Mouse (Mus musculus) cortical plate, adult 2 months (tissue): Measurements from ENCODE around the gene Asic2.

Experiments used
- CTCF ChIP-seq: fragments of 200-500 bp; IDR thresholded peaks from 2 replicates; pipeline ENCODE4 v1.5.1; 2011; ENCODE audit warnings: mild to moderate bottlenecking, control low read depth, low read length; ENCODE audit not compliant: insufficient read depth; ENCODE audit errors: extremely low read depth
- POLR2A ChIP-seq: fragments of 200-500 bp; IDR thresholded peaks from 2 replicates; pipeline ENCODE4 v1.6.1; 2011; ENCODE audit warnings: mild to moderate bottlenecking, low read length, control low read depth; ENCODE audit not compliant: insufficient read depth; ENCODE audit errors: extremely low read depth

DNA sequence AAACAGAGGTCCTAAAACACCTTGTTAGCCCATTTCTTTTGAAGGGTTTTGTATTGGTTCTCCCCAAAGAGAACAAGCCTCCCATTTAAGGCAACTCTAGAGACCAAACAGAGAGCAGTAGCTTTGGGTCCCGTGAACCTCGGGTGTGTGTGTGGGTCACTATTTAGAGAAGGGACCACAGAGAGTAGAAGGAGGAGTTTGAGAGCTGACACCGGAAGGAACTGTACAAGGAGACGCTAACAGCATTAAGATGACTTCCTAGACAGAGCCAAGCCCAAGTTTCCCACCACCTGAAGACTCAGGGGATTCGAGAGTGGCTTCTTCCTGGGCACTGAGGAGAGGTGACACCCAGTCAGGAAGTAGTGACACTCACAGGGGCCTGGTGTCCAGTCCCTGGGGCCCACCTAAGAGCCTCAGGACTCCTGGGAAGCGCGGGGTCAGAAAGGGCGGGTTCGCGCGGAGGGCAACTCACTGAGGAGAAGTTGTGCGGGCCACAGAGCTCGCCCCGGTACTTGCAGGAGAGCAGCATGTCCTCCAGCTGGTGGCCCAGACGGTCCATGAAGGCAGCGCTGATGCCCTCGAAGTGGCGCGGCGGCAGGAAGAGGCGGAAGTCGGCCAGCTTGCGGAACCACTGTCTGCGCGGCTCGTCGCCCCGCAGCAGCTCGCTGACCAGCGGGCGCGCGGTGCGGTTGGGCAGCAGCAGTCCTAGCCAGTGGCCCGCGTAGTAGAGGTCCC lies 816.8 kb downstream of the Asic2 start:
- TF ChIP-seq POLR2A (no peak), CTCF (no peak)
